In genomic region chr4:108780057-108780863, GRCm38 (mm10) we compare ENCODE assay signal across 8 mouse cellular contexts. TPM values are rescaled to one million over a fixed set of nuclear protein-coding genes. Genes with fewer than 3 reads are reported as not detected.
DNase-seq lines count a peak whose midpoint lies in the region; ATAC-seq and TF ChIP-seq lines count a peak whose summit lies in the region.

TSS of gene Zfyve9 (minus strand) at chr4:108780798.

- TF ChIP-seq CTCF in CH12.LX (conservative IDR thresholded peaks at IDR 0.05 in 1 of 2, IDR thresholded peaks at IDR 0.05 in 1 of 2; ENCODE audit: low read depth in 2 of 2, low read length in 2 of 2) = peak in 1 of 2 experiments; percentile 57; a peak in 2 of 4 replicates
- peak; percentile 32; the same call in 1 of the 2 replicates for TF ChIP-seq CTCF in testis, adult 2 months (IDR thresholded peaks at IDR 0.05; ENCODE audit: control insufficient read depth, insufficient read depth, insufficient replicate concordance, low read depth, low read length)

- TF ChIP-seq POLR2A in CH12.LX (IDR thresholded peaks at IDR 0.05; ENCODE audit: low read depth, low read length) = no peak
- TF ChIP-seq POLR2A in testis, adult 2 months (IDR thresholded peaks at IDR 0.05; ENCODE audit: control insufficient read depth, low read depth, low read length) = peak; percentile 34; the same call in 1 of the 2 replicates

- no peak for DNase-seq in CH12.LX (ENCODE audit: extremely low read depth)
- peak; percentile 40 for DNase-seq in c-Kit-positive CD71-positive TER-119-negative erythroid progenitor cells, embryonic 14.5 days (ENCODE audit: low read depth)
- DNase-seq in forebrain, embryonic 14.5 days (ENCODE audit: low spot score) = peak; percentile 84
- DNase-seq in heart, postnatal 10 days = peak; percentile 87 to 90
- DNase-seq in kidney, postnatal 4 days = peak; percentile 87 to 91
- peak; percentile 75 to 80 for DNase-seq in lung, adult 18-20 months

- H3K27me3 ChIP-seq in CH12.LX (replicated peaks) = peaks cover 12% of the 10 kb centered on the region
- H3K27me3 ChIP-seq in forebrain, embryonic 14.5 days (replicated peaks; ENCODE audit: control insufficient read depth, insufficient read depth, low read length) = no peaks in the 10 kb centered on the region
- H3K27me3 ChIP-seq in neural tube, embryonic 14.5 days (ENCODE audit: control insufficient read depth, insufficient read depth, low read length) = no peaks in the 10 kb centered on the region
- H3K27me3 ChIP-seq in testis, adult 2 months (ENCODE audit: control insufficient read depth, insufficient read depth, low read length) = no peaks in the 10 kb centered on the region

- intact Hi-C loops in heart, postnatal 10 days (cut with DNase I) = loop anchor here (5.0 kb wide), 1 partner anchor 83 kb away; no protein-coding TSS in a partner anchor

- no peaks in the 10 kb centered on the region for H3K36me3 ChIP-seq in CH12.LX (replicated peaks in 1 of 2; ENCODE audit: control insufficient read depth in 1 of 2, insufficient read depth in 1 of 2, low read length in 1 of 2)
- no peaks in the 10 kb centered on the region for H3K36me3 ChIP-seq in forebrain, embryonic 14.5 days (ENCODE audit: control insufficient read depth, insufficient read depth, low read length)
- no peaks in the 10 kb centered on the region for H3K36me3 ChIP-seq in neural tube, embryonic 14.5 days (ENCODE audit: control insufficient read depth, insufficient read depth, low read length)
- no peaks in the 10 kb centered on the region for H3K36me3 ChIP-seq in testis, adult 2 months (ENCODE audit: control insufficient read depth, insufficient read depth, low read length)

- TF ChIP-seq EP300 in CH12.LX (IDR thresholded peaks at IDR 0.05; ENCODE audit: low read length) = no peak

- peak within 1 kb of the TSS; percentile 25 for H3K9ac ChIP-seq in CH12.LX (ENCODE audit: insufficient read depth, low read depth)
- peak within 1 kb of the TSS; percentile 99 for H3K9ac ChIP-seq in forebrain, embryonic 14.5 days (ENCODE audit: low read length)
- H3K9ac ChIP-seq in neural tube, embryonic 14.5 days (replicated peaks; ENCODE audit: low read depth, low read length) = peak within 1 kb of the TSS; percentile 98

- ATAC-seq in forebrain, embryonic 14.5 days = peak; percentile 91
- peak; percentile 94 for ATAC-seq in neural tube, embryonic 14.5 days (ENCODE audit: low read depth)

- H3K27ac ChIP-seq in CH12.LX (ENCODE audit: insufficient read depth, low read depth) = no peak within 1 kb of the TSS
- H3K27ac ChIP-seq in forebrain, embryonic 14.5 days (ENCODE audit: low read depth, low read length) = peak within 1 kb of the TSS; percentile 98
- H3K27ac ChIP-seq in neural tube, embryonic 14.5 days (ENCODE audit: low read depth, low read length) = peak within 1 kb of the TSS; percentile 98
- H3K27ac ChIP-seq in testis, adult 2 months (ENCODE audit: control insufficient read depth, insufficient read depth, low read depth, low read length) = peak within 1 kb of the TSS; percentile 95

- under 1% methylated on average over 81 of the region's 111 CpGs for WGBS in forebrain, embryonic 14.5 days
- WGBS in neural tube, embryonic 14.5 days = under 1% methylated on average over 79 of the region's 111 CpGs

- no peaks in the 10 kb centered on the region for H3K79me2 ChIP-seq in CH12.LX (replicated peaks; ENCODE audit: control insufficient read depth, extremely low read depth, insufficient read depth, poor library complexity, severe bottlenecking)

- peak within 1 kb of the TSS; percentile 50 to 61 (median 61) for H3K4me3 ChIP-seq in CH12.LX (replicated peaks in 1 of 3; ENCODE audit: low read depth in 2 of 3, low read length in 2 of 3, poor library complexity in 1 of 3)
- H3K4me3 ChIP-seq in forebrain, embryonic 14.5 days (ENCODE audit: low read depth, low read length) = peak within 1 kb of the TSS; percentile 86
- H3K4me3 ChIP-seq in neural tube, embryonic 14.5 days (ENCODE audit: low read depth, low read length) = peak within 1 kb of the TSS; percentile 91
- H3K4me3 ChIP-seq in testis, adult 2 months (ENCODE audit: control insufficient read depth, low read depth, low read length) = peak within 1 kb of the TSS; percentile 96

- H3K4me2 ChIP-seq in CH12.LX (ENCODE audit: insufficient read depth, low read depth, poor library complexity, severe bottlenecking) = peak within 1 kb of the TSS; percentile 73
- peak within 1 kb of the TSS; percentile 67 for H3K4me2 ChIP-seq in forebrain, embryonic 14.5 days (ENCODE audit: low read length)
- H3K4me2 ChIP-seq in neural tube, embryonic 14.5 days (ENCODE audit: low read depth, low read length) = peak within 1 kb of the TSS; percentile 61

- peak; percentile 8 for TF ChIP-seq RAD21 in CH12.LX (IDR thresholded peaks at IDR 0.05; ENCODE audit: low read depth, low read length)

- peaks cover 2 to 19% of the 10 kb centered on the region in 2 experiments; a peak in 3 of 4 replicates for H3K4me1 ChIP-seq in CH12.LX (ENCODE audit: control insufficient read depth in 1 of 2, insufficient read depth in 2 of 2)
- H3K4me1 ChIP-seq in forebrain, embryonic 14.5 days (ENCODE audit: control insufficient read depth, insufficient read depth, low read length) = peaks cover 3% of the 10 kb centered on the region
- peaks cover 7% of the 10 kb centered on the region; the same call in 1 of the 2 replicates for H3K4me1 ChIP-seq in neural tube, embryonic 14.5 days (ENCODE audit: control insufficient read depth, insufficient read depth, low read length)
- peaks cover 5% of the 10 kb centered on the region; the same call in 1 of the 2 replicates for H3K4me1 ChIP-seq in testis, adult 2 months (ENCODE audit: control insufficient read depth, insufficient read depth, low read length)

- dilution Hi-C loops in CH12.LX (cut with MboI; ENCODE audit: extremely low pct_ligation_motif_present, extremely low pct_unique_long_range_greater_than_20kb, low sequenced_read_pairs) = no loop called here

- in situ Hi-C loops in CH12.LX (cut with MboI; ENCODE audit: low pct_ligation_motif_present, low pct_unique_long_range_greater_than_20kb, low sequenced_read_pairs) = loop anchor here (10.0 kb wide), 1 partner anchor 85 kb away; no protein-coding TSS in a partner anchor

- H3K9me3 ChIP-seq in CH12.LX (replicated peaks; ENCODE audit: low read length) = no peaks in the 10 kb centered on the region
- no peaks in the 10 kb centered on the region for H3K9me3 ChIP-seq in forebrain, embryonic 14.5 days (replicated peaks; ENCODE audit: control insufficient read depth, low read length)
- H3K9me3 ChIP-seq in neural tube, embryonic 14.5 days (ENCODE audit: control insufficient read depth, low read length) = no peaks in the 10 kb centered on the region

TF ChIP-seq in CH12.LX, 34 proteins besides CTCF, POLR2A, EP300 and RAD21:
- TF ChIP-seq ZNF384 (IDR thresholded peaks at IDR 0.05; ENCODE audit: low read depth, low read length) (no peak), SIN3A (IDR thresholded peaks at IDR 0.05; ENCODE audit: low read length) (0 out of 2 replicates have a peak, but pooled peaks have one; percentile 26), SMC3 (IDR thresholded peaks at IDR 0.05; ENCODE audit: low read depth, low read length) (no peak), E2F4 (IDR thresholded peaks at IDR 0.05; ENCODE audit: insufficient replicate concordance, low read depth, low read length) (no peak), KAT2A (IDR thresholded peaks at IDR 0.05; ENCODE audit: insufficient replicate concordance, low read length) (no peak), PAX5 (IDR thresholded peaks at IDR 0.05; ENCODE audit: low read length) (no peak), NRF1 (IDR thresholded peaks at IDR 0.05; ENCODE audit: low read depth, low read length) (peak; percentile 15; the same call in 1 of the 2 replicates), JUN (IDR thresholded peaks at IDR 0.05; ENCODE audit: insufficient read depth, low read depth, low read length) (no peak), HCFC1 (IDR thresholded peaks at IDR 0.05; ENCODE audit: low read depth, low read length) (no peak), POLR2AphosphoS2 (IDR thresholded peaks at IDR 0.05; ENCODE audit: low read depth, low read length) (no peak), UBTF (IDR thresholded peaks at IDR 0.05; ENCODE audit: low read depth, low read length) (peak; percentile 72), ZKSCAN1 (IDR thresholded peaks at IDR 0.05; ENCODE audit: borderline replicate concordance, low read depth, low read length) (no peak), TBP (conservative IDR thresholded peaks at IDR 0.05; ENCODE audit: low read depth, low read length) (no peak), CHD2 (IDR thresholded peaks at IDR 0.05; ENCODE audit: low read length) (no peak), MYC (IDR thresholded peaks at IDR 0.05; ENCODE audit: low read depth, low read length) (no peak), MEF2A (IDR thresholded peaks at IDR 0.05; ENCODE audit: borderline replicate concordance, low read depth, low read length) (0 out of 2 replicates have a peak, but pooled peaks have one; percentile 43), BHLHE40 (IDR thresholded peaks at IDR 0.05; ENCODE audit: low read depth, low read length) (peak; percentile 60; the same call in 1 of the 2 replicates), MAZ (IDR thresholded peaks at IDR 0.05; ENCODE audit: low read depth, low read length) (no peak), MAFK (IDR thresholded peaks at IDR 0.05; ENCODE audit: insufficient replicate concordance, low read length) (no peak), NELFE (IDR thresholded peaks at IDR 0.05; ENCODE audit: low read depth, low read length) (no peak), MAX (IDR thresholded peaks at IDR 0.05; ENCODE audit: low read length) (no peak), USF1 (IDR thresholded peaks at IDR 0.05; ENCODE audit: low read depth, low read length) (no peak), ZC3H11A (IDR thresholded peaks at IDR 0.05; ENCODE audit: low read depth, low read length) (no peak), ZMIZ1 (IDR thresholded peaks at IDR 0.05; ENCODE audit: low read depth, low read length) (no peak), TCF12 (IDR thresholded peaks at IDR 0.05; ENCODE audit: low read depth, low read length) (peak; percentile 31; the same call in 1 of the 2 replicates)

RNA-seq across cellular contexts. Expression of gene Zfyve9, which starts in this region (rescaled TPM):
- total RNA-seq in CH12.LX (2012; rRNA removed) (2.5 and 2.8 TPM in 2 replicates), CH12.LX (2014; rRNA removed) (0.83 and 0.89 TPM in 2 replicates)
- 1.6 and 1.7 TPM in 2 replicates for polyA plus RNA-seq in CH12.LX (2012; ENCODE audit: insufficient read length, low read depth)
- 4.9 and 6.8 TPM in 2 replicates for polyA plus RNA-seq in forebrain, embryonic 14.5 days (2014; fragmentation: Nextera tagmentation; extraction: Ambion mirVana)
- 10 to 100 TPM; 24.0 to 26.8 TPM for total RNA-seq in heart, postnatal 10 days (2021)
- 7.7 and 14.5 TPM in 2 replicates for polyA plus RNA-seq in neural tube, embryonic 14.5 days (2014; fragmentation: Nextera tagmentation; extraction: Ambion mirVana)
- polyA plus RNA-seq in testis, adult 2 months (2012; rRNA removed) = 1.8 and 1.9 TPM in 2 replicates

Comparison
In these comparisons a context has a peak if more than half of its experiments do, and no peak if none do; other contexts are left out.
1. RNA of gene Zfyve9 (total RNA-seq): 24.0 to 26.8 TPM in heart, postnatal 10 days; 0.83 to 2.8 TPM in CH12.LX; every median in the first group is over 4 times any median in the second.
2. H3K9ac ChIP-seq: peak in every context shown above with its lines; median percentile 99 in forebrain, embryonic 14.5 days; 98 in neural tube, embryonic 14.5 days; 25 in CH12.LX.
3. Peak in every context shown above with its lines, with median percentiles within 50 percentile points of each other: H3K4me2 ChIP-seq and H3K4me3 ChIP-seq.